In genomic region chr1:114515709-114516108, GRCm38 (mm10) we compare ENCODE assay signal across 19 mouse cellular contexts.
"Had no signal": no experiment of that assay in that cellular context is flagged by ENCODE, and none has a peak within 500 bp of the region (broad histone marks: within the 10 kb centered on the region; RNA-seq: fewer than 3 reads in every experiment).

No protein-coding gene starts in this region.

- H3K36me3 ChIP-seq: midbrain, embryonic 10.5 days; midbrain, embryonic 13.5 days; neural tube, embryonic 13.5 days; neural tube, embryonic 15.5 days; stomach, embryonic 15.5 days had no signal

- H3K27me3 ChIP-seq: midbrain, embryonic 13.5 days; neural tube, embryonic 13.5 days; neural tube, embryonic 15.5 days; stomach, embryonic 15.5 days had no signal

- H3K27ac ChIP-seq: midbrain, embryonic 10.5 days; midbrain, embryonic 13.5 days; neural tube, embryonic 13.5 days; neural tube, embryonic 15.5 days; stomach, embryonic 15.5 days; stomach, postnatal 0 days had no signal

- H3K9ac ChIP-seq: lung, embryonic 14.5 days; midbrain, embryonic 13.5 days; neural tube, embryonic 13.5 days; neural tube, embryonic 15.5 days; stomach, embryonic 15.5 days had no signal

- H3K4me2 ChIP-seq: lung, embryonic 14.5 days; midbrain, embryonic 13.5 days; neural tube, embryonic 13.5 days; neural tube, embryonic 15.5 days; stomach, embryonic 15.5 days had no signal

- H3K4me1 ChIP-seq: midbrain, embryonic 10.5 days; midbrain, embryonic 13.5 days; neural tube, embryonic 13.5 days; neural tube, embryonic 15.5 days; stomach, embryonic 15.5 days had no signal

- ATAC-seq: midbrain, embryonic 13.5 days; midbrain, embryonic 16.5 days had no signal

- H3K4me3 ChIP-seq: midbrain, embryonic 10.5 days; midbrain, embryonic 13.5 days; myocyte; neural tube, embryonic 13.5 days; neural tube, embryonic 15.5 days; stomach, embryonic 15.5 days had no signal

- H3K9me3 ChIP-seq: midbrain, embryonic 10.5 days; midbrain, embryonic 13.5 days; neural tube, embryonic 13.5 days; neural tube, embryonic 15.5 days; stomach, embryonic 15.5 days had no signal

- DNase-seq: lung, adult 18-20 months; lung, embryonic 14.5 days; lung, postnatal 10 days; lung, postnatal 4 days; retina, postnatal 1 day; right cerebral cortex, adult 18-20 months; right cerebral cortex, postnatal 25 days; right cerebral cortex, postnatal 4 days; thymus, adult 2 months; thymus, postnatal 25 days; thymus, postnatal 4 days had no signal
